Mouse (Mus musculus) brain, embryonic 14.5 days (tissue): ENCODE measurements around the gene Myh4. TPM values are rescaled to one million over a fixed set of nuclear protein-coding genes. Genes with fewer than 3 reads are reported as not detected.

ENCODE experiments used
- DNase-seq: peaks from one replicate; pipeline ENCODE4 v3.0.0-alpha.2; 2011; ENCODE audit warnings: low read depth
- CTCF ChIP-seq: fragments of 200-500 bp; IDR thresholded peaks from 2 replicates; pipeline ENCODE4 v1.5.1; 2012; ENCODE audit warnings: inconsistent platforms, mild to moderate bottlenecking, moderate library complexity, borderline replicate concordance; ENCODE audit not compliant: insufficient read depth, insufficient read length; ENCODE audit errors: extremely low read depth
- POLR2A ChIP-seq: fragments of 200-500 bp; IDR thresholded peaks from 2 replicates; pipeline ENCODE4 v1.6.1; 2012; ENCODE audit warnings: mild to moderate bottlenecking, inconsistent platforms, borderline replicate concordance; ENCODE audit not compliant: poor library complexity, insufficient read depth, insufficient read length, severe bottlenecking; ENCODE audit errors: extremely low read depth
- polyA plus RNA-seq: library from polyadenylated mRNA; depleted of rRNA; stranded (reverse); fragments of >200 nt; gene quantifications from 2 replicates; pipeline ENCODE4 v1.2.3, GENCODE M21; 2012; rRNA removed

Gene Myh4
- polyA plus RNA-seq: 0.01 TPM in 1 of 2 replicates, not detected in the other

DNA sequence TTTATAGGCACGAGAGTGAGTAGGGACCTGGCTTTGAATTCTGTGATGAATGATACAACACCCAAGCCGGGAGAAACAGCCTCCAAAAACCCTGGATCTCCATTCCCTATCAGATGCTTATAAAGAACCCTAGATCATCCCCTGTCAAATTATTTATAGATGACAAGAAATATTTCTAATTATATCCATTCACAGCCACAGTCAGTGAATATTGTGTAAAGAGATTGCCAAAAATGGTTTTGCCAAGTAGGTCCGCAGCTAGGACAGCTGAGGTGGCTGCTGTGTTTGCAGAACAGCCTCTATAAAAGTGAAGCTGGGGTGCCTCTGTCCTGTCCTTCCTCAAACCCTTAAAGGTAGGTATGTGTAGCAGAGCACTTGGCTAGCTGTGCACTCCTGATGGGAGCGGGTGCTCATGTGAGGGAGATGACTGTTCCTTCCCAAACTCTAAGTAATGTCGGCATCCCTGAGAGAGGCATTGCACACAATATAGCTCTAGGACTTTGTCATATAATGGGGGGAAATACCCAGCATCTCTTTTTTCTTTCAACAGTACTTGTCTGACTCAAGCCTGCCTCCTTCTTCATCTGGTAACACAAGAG is at the start of gene Myh4:
Gene Myh4, plus strand, starts transcription at position 549 of the 599 bp plus-strand sequence.
- DNase-seq: no peak
- TF ChIP-seq CTCF: no peak
- no peak for TF ChIP-seq POLR2A

DNA sequence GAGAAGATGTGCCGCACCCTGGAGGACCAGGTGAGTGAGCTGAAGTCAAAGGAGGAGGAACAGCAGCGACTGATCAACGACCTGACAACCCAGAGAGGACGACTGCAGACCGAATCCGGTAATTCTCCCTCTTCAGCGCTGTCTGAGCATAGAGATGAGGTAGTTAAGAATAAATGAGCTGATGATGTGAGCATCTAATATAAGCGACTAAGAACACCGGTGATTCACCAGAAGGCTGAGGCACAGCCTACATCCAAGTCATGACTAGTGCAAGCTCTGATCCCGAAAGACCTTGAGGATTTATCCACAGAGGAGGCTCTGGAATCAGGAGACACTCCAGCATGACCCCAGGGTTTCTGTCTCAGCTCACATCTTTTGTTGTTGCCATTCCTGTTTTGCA is 47.5 kb upstream of the Myh4 start:
- no peak for TF ChIP-seq POLR2A
- no peak for TF ChIP-seq CTCF
- DNase-seq: no peak

DNA sequence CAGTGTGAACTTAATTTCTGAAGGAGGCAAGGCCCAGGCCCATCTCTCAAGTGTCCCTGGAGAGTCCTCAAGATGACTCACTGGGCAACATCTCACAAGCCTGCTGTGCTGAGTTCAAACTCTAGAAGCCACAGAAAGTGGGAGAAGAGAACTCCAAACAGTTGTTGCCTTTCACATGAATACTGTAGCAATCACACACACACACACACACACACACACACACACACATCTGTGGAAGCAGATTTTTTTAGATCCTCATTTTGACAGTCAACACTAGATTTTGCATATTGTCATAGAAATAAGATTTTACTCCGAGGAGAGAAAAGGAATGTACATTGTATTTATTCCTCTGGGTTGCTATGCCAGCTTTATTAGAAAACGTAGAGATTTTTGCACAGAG is 47.0 kb upstream of the Myh4 start:
- DNase-seq: no peak
- TF ChIP-seq CTCF (no peak), POLR2A (no peak)

DNA sequence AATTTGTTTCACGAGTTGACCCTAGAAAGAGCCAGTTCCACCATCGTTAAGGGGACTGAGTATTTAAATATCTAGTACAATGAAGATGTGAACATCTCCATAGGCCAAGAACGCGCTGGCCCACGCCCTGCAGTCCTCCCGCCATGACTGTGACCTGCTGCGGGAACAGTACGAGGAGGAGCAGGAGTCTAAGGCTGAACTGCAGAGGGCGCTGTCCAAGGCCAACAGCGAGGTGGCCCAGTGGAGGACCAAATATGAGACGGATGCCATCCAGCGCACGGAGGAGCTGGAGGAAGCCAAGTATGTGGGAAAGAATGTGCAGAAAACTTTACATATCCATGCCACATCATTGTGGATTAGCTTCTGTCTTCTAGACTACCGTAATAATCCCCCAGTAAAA is 46.3 kb upstream of the Myh4 start:
- no peak for DNase-seq
- no peak for TF ChIP-seq CTCF
- TF ChIP-seq POLR2A: no peak

DNA sequence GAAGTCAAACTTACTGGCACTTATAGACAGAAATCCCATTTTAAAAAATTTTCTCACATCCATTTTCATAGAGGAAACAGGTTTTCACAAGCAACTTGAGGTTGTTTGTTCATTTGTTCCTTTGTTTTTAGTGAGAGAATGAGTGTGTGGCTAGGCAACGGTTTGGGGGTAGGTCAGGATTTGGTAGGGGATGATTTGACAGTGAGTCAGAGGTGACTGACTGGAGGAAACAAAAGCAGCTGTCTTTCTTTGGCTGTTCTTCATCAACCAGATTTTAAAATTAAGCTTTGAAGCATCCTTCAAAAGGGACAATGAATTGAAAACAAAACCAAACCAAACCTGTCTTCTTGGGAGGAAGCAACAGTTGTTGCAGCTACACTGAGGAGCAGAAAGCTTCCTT is 38.5 kb upstream of the Myh4 start:
- no peak for TF ChIP-seq CTCF
- TF ChIP-seq POLR2A: no peak

DNA sequence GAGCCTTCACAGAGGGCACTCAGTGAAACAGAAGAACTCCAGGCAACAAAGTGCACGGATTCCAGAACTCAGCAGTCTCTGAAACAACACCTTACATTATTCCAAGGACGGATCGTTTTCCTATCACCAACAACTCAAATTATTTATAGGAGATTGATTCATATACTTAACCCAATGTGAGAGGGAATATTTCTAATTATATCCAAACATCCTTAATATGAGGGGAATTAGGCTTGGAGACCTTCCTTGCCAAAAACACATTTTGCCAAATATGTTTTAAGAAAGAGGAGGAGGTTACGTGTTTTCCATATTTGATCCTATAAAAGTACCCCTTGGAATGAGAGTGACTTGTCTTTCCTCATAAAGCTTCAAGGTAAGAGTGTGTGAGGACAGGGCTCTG is 38.1 kb upstream of the Myh4 start, which contains the start of gene Myh1:
Gene Myh1, plus strand, starts transcription at position 301 of the 400 bp plus-strand sequence.
- TF ChIP-seq POLR2A: no peak
- TF ChIP-seq CTCF: no peak
- DNase-seq: no peak

More for the DNA sequence above, 38.5 kb upstream of the Myh4 start:
- no peak for DNase-seq

DNA sequence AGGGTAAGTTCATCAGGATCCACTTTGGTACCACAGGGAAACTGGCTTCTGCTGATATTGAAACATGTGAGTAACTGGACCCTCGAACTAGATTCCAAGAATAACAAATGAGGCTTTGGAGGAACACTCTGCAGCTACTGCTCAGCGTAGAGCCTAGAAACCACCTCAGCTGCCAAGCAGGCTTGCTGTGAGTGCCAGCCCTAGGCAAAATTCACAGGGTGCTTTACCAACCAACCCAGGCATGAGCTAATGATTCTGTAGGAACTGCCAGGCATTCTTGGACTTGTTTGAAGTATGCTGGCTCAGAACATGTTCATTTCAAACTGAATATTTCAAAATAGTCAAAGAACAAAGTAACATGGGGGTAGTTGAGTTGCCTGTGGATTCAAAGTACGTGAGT is 33.1 kb upstream of the Myh4 start:
- TF ChIP-seq POLR2A (no peak), CTCF (no peak)
- peak; percentile 35 for DNase-seq

DNA sequence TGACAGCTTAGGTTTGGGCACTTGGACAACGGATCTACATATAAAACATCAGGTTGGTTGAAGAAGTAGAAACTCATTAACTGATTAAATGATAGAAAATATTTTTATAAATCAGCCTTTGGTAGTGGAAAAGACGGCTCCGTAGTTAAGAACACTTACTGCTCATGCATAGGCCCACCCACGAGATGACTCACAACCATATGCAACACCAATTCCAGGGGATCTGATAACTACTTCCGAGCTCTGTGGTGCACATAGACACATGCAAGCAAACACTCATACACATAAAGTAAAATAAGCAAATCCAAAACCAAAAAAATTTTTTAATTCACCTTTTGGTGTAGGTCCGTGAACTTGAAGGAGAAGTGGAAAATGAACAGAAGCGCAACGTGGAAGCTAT is 16.0 kb upstream of the Myh4 start:
- TF ChIP-seq CTCF (no peak), POLR2A (no peak)
- DNase-seq: no peak

DNA sequence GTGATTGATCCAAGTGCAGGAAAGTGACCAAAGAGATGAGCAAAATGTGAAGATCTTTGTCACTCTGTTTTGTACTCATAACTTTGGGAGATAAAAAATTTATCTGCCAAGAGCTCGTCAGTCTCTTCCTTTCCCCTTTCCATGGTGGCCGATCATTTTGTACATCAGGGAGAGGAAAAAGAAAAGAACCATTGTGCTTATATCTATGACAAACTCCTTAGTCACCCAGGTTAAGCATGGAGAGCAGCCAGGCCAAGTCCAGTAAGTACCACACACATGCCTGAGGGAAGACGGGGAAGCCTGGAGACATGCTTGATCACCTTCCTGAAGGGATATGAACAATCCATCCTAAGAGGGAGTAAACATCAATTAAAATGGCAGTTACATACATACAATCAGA is 13.4 kb upstream of the Myh4 start:
- DNase-seq: no peak
- no peak for TF ChIP-seq CTCF
- TF ChIP-seq POLR2A: no peak

DNA sequence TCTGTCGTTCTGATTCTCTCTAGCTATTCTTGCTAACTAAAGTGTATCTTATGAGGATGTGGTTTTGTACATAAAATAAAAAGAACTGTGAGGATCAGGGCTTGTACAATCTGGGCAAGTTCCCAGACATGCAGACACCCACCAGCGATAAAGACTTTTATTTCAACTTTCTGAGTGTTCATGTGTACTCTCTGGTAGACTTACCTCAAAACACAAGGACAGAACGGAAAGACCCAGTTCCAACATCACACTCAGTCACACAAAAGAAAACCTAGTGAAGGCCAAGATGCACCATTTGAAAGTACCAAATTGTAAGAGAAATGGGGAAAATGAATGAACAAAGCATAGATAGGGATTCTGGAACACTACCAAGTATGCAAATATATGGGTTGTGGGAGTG is 9.1 kb upstream of the Myh4 start:
- DNase-seq: no peak
- TF ChIP-seq POLR2A (no peak), CTCF (no peak)

DNA sequence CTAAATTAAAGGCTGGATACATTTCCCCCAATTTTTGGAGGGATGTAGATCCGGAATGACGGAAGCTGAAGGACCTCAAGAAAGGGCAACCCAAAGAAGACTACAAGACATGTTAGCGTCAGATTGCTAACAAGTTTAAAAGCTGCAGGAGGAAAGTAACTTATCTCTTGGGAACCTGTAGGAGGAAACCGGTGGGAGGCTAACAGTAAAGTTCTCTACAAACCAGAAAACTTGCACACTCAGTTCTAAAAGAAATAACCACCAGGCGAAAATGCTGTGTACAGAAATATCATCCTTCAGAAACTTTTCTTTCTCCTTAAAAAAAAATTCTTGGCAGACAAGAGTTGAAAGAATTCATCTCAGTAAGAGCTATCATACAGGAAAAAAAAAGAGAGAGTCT is 8.7 kb upstream of the Myh4 start:
- no peak for DNase-seq
- TF ChIP-seq POLR2A (no peak), CTCF (no peak)

DNA sequence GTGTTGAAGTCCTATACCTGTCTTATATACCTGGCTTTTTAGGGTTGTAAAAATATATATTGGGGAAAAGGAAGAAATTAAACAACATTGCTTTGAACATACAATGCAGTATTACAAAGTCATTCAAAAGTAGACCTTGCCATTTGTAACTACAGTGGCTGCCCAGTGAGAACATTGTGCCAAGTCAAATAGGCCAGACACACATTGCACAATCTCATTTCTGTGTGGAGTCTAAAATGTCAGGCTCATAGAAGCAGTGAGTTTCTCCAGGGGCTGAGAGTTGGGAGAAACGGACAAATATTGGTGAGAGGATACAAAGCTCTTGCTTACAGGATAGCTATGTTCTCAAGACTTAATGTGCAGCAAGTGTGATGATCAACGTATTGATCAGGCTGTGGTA is 7.9 kb upstream of the Myh4 start:
- no peak for DNase-seq
- TF ChIP-seq CTCF (no peak), POLR2A (no peak)
